Mouse (Mus musculus) midbrain, embryonic 16.5 days (tissue): ENCODE results near the gene Gipr. TPM values are rescaled to one million over a fixed set of nuclear protein-coding genes. Genes with fewer than 3 reads are reported as not detected.
A peak's percentile ranks its signal among the peaks of the same experiment; 100 is the strongest.

Experiments used
- ATAC-seq: fragments of 200-750 bp; cut with Nextera tagmentation; 2 replicates; pipeline ENCODE4 v1.8.0; 2017; ENCODE audit warnings: moderate TSS enrichment
- H3K27ac ChIP-seq: fragments of 300-500 bp; sonication (generic); 2 replicates; pipeline ENCODE4 v1.5.1; 2014; ENCODE audit warnings: mild to moderate bottlenecking, low read length, mixed read lengths
- H3K27me3 ChIP-seq: fragments of 300-500 bp; sonication (generic); 2 replicates; pipeline ENCODE4 v1.6.1; 2014; ENCODE audit warnings: low read depth, low read length, mixed read lengths; ENCODE audit not compliant: control insufficient read depth, insufficient read depth
- H3K36me3 ChIP-seq: fragments of 300-500 bp; sonication (generic); 2 replicates; pipeline ENCODE4 v1.6.1; 2014; ENCODE audit warnings: mild to moderate bottlenecking, low read length, moderate library complexity, mixed read lengths; ENCODE audit not compliant: control insufficient read depth, insufficient read depth
- H3K4me1 ChIP-seq: fragments of 300-500 bp; sonication (generic); 2 replicates; pipeline ENCODE4 v1.6.1; 2014; ENCODE audit warnings: mild to moderate bottlenecking, low read length, mixed read lengths; ENCODE audit not compliant: control insufficient read depth, insufficient read depth
- H3K4me2 ChIP-seq: fragments of 300-500 bp; sonication (generic); 2 replicates; pipeline ENCODE4 v1.6.1; 2014; ENCODE audit warnings: mild to moderate bottlenecking, low read length, mixed read lengths
- H3K4me3 ChIP-seq: fragments of 300-500 bp; sonication (generic); 2 replicates; pipeline ENCODE4 v1.5.1; 2014; ENCODE audit warnings: low read depth, mild to moderate bottlenecking, low read length, moderate library complexity, mixed read lengths
- H3K9ac ChIP-seq: fragments of 300-500 bp; sonication (generic); 2 replicates; pipeline ENCODE4 v1.6.1; 2014; ENCODE audit warnings: low read depth, low read length, mixed read lengths
- H3K9me3 ChIP-seq: fragments of 300-500 bp; sonication (generic); replicated peaks from 2 replicates; pipeline ENCODE4 v1.6.1; 2014; ENCODE audit warnings: mild to moderate bottlenecking, low read length, mixed read lengths; ENCODE audit not compliant: control insufficient read depth, poor library complexity, severe bottlenecking
- WGBS: fragments of 180-500 bp; shearing (Covaris S2); extraction: QIAGEN DNeasy Blood & Tissue Kit; methylation state at CpG from one replicate; pipeline ENCODE4 v1.1.7; 2014; 5-methylcytosine and 5-hydroxymethylcytosine counted together
- microRNA counts: library from miRNA; unstranded; fragments of <30 nt; microRNA quantifications from one replicate; lab custom pipeline; 2016
- microRNA-seq: library from miRNA; unstranded; fragments of <30 nt; microRNA quantifications from one replicate; pipeline ENCODE4, GENCODE M21; 2017
- polyA plus RNA-seq: library from polyadenylated mRNA; unstranded; fragments of >200 nt; fragmentation: Nextera tagmentation; extraction: Ambion mirVana; gene quantifications from 2 replicates; pipeline ENCODE4 v1.2.1, GENCODE M21; 2015

Gipr gene
- polyA plus RNA-seq, 1 experiment from 2014 or later = 4.8 TPM

DNA sequence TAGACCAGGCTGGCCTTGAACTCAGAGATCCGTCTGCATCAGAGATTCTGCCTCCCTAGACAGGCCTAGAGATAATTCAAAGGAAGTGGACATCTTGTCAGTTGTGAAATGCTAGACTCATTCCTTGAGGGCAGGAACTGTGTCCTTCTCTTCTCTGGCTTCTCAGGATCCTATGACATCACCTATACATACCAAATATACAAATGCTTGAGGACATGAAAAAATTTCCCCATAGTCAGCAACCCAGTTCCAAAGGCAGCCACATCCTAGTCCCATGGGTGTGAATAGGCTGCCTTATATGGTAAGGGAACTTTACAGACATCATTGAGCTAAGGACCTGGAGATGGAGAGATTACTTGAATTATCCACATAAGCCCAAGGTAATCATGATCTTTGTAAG, 56.4 kb downstream of the Gipr start:
- Histone ChIP-seq H3K9ac (no peak overlapping the region), H3K9me3 (no peaks in the 10 kb centered on the region), H3K27ac (no peak overlapping the region), H3K4me3 (no peak overlapping the region), H3K27me3 (no peaks in the 10 kb centered on the region), H3K4me2 (no peak overlapping the region), H3K4me1 (no peaks in the 10 kb centered on the region), H3K36me3 (no peaks in the 10 kb centered on the region)
- no peak for ATAC-seq
- 84% methylated on average over 1 of the region's 1 CpGs for WGBS

DNA sequence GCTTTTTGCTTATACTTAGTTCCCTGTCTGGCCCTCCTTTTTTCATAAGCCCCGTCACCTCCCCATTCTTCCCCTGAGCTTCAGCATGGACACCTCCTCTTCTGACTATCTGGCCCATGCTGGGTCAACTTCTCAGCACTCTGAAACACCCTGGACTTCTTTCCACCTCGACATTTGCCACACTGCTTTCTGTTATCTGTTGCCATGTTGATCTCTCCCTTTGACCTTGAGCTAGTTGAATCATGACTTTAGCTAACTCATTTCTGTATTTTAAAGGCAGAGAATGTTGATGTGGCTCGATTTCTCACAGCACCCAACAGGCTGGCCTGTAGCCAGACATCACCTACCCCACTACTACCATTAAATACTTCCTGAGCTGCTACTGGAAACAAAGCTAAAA, 58.5 kb downstream of the Gipr start:
- Histone ChIP-seq H3K4me3 (no peak overlapping the region), H3K9ac (no peak overlapping the region), H3K4me1 (no peaks in the 10 kb centered on the region), H3K36me3 (no peaks in the 10 kb centered on the region), H3K27me3 (no peaks in the 10 kb centered on the region), H3K4me2 (no peak overlapping the region), H3K27ac (no peak overlapping the region), H3K9me3 (no peaks in the 10 kb centered on the region)
- ATAC-seq = no peak
- WGBS = 63% methylated on average over 3 of the region's 3 CpGs

MicroRNAs within 50 kb of the gene (microRNA counts, 519-probe panel; counts per million panel counts)
- 1,709 counts per million, percentile 33 among the panel's probes with 10 or more counts for microRNA mmu-miR-330 (lab: Ali Mortazavi, UCI)

Small RNAs within 50 kb of the gene (microRNA-seq; reads per million reads assigned to microRNA genes)
- gene Mir330 = 671 reads per million, percentile 75 among the genes with 10 or more reads in this experiment

Other genes starting within 250 kb of the Gipr start
- 11.9 and 14.3 TPM in 2 replicates for gene Nova2, start 240.2 kb downstream of the Gipr start, polyA plus RNA-seq
- 0.52 and 0.79 TPM in 2 replicates for gene Nanos2, start 178.7 kb downstream of the Gipr start, polyA plus RNA-seq
- gene Mypop, start 174.9 kb downstream of the Gipr start, polyA plus RNA-seq = 3.9 and 5.1 TPM in 2 replicates
- 26.0 and 26.7 TPM in 2 replicates for gene Irf2bp1, start 162.1 kb downstream of the Gipr start, polyA plus RNA-seq
- not detected in 2 replicates for gene Foxa3, start 142.6 kb downstream of the Gipr start, polyA plus RNA-seq
- 25.6 and 28.7 TPM in 2 replicates for gene Sympk, start 141.8 kb downstream of the Gipr start, polyA plus RNA-seq
- gene Rsph6a, start 111.4 kb downstream of the Gipr start, polyA plus RNA-seq = 0.14 and 0.28 TPM in 2 replicates
- gene Dmwd, start 89.9 kb downstream of the Gipr start, polyA plus RNA-seq = 28.4 and 28.7 TPM in 2 replicates
- 6.9 and 8.1 TPM in 2 replicates for gene Dmpk, start 82.3 kb downstream of the Gipr start, polyA plus RNA-seq
- 1.5 and 1.6 TPM in 2 replicates for gene Six5, start 71.5 kb downstream of the Gipr start, polyA plus RNA-seq
- gene Gm4969, start 47.8 kb downstream of the Gipr start, polyA plus RNA-seq = 8.2 and 9.5 TPM in 2 replicates
- 18.2 and 21.1 TPM in 2 replicates for gene Fbxo46, start 46.3 kb downstream of the Gipr start, polyA plus RNA-seq
- 24.9 and 28.8 TPM in 2 replicates for gene Qpctl, start 16.8 kb downstream of the Gipr start, polyA plus RNA-seq
- 105 TPM in 2 replicates for gene Snrpd2, start 16.4 kb downstream of the Gipr start, polyA plus RNA-seq
- gene Eml2, start 10.3 kb upstream of the Gipr start, polyA plus RNA-seq = 10.6 TPM in 2 replicates
- 3.4 and 4.5 TPM in 2 replicates for gene Gpr4, start 46.4 kb upstream of the Gipr start, polyA plus RNA-seq
- gene Opa3, start 62.2 kb upstream of the Gipr start, polyA plus RNA-seq = 33.8 and 36.5 TPM in 2 replicates
- 35.5 and 40.9 TPM in 2 replicates for gene Vasp, start 105.7 kb upstream of the Gipr start, polyA plus RNA-seq
- 1.5 and 1.6 TPM in 2 replicates for gene Ppm1n, start 113.9 kb upstream of the Gipr start, polyA plus RNA-seq
- gene Rtn2, start 116.5 kb upstream of the Gipr start, polyA plus RNA-seq = 111 and 114 TPM in 2 replicates
- gene Fosb, start 143.9 kb upstream of the Gipr start, polyA plus RNA-seq = 0.06 TPM in 2 replicates
- 80.1 and 82.4 TPM in 2 replicates for gene Ercc1, start 178.7 kb upstream of the Gipr start, polyA plus RNA-seq
- gene Cd3eap, start 193.4 kb upstream of the Gipr start, polyA plus RNA-seq = 24.1 and 24.6 TPM in 2 replicates
- 2.0 and 2.8 TPM in 2 replicates for gene Ppp1r13l, start 193.6 kb upstream of the Gipr start, polyA plus RNA-seq
- gene Ercc2, start 215.9 kb upstream of the Gipr start, polyA plus RNA-seq = 28.0 and 29.5 TPM in 2 replicates
- 1.4 and 1.7 TPM in 2 replicates for gene Klc3, start 238.0 kb upstream of the Gipr start, polyA plus RNA-seq
- 0.25 and 0.35 TPM in 2 replicates for gene Ckm, start 238.6 kb upstream of the Gipr start, polyA plus RNA-seq